Mouse (Mus musculus) neutrophil, adult 5-6 weeks (primary cell): ENCODE results near the gene Tex46. TPM values are rescaled to one million over a fixed set of nuclear protein-coding genes. Genes with fewer than 3 reads are reported as not detected.

ENCODE experiments used
- ATAC-seq: fragments of 151-379, 151-347 bp; 2 replicates; pipeline ENCODE4 v1.8.0; 2017; ENCODE audit warnings: mild to moderate bottlenecking, moderate TSS enrichment; ENCODE audit not compliant: insufficient number of reproducible peaks, poor library complexity, low FRiP score, severe bottlenecking; ENCODE audit errors: extremely low read depth
- total RNA-seq: library from RNA; stranded (forward); fragments of 200-1000 nt; gene quantifications from 2 replicates; pipeline ENCODE4 v1.2.3, GENCODE M21; 2017

Gene Tex46
- total RNA-seq, 1 experiment from 2014 or later = not detected

DNA sequence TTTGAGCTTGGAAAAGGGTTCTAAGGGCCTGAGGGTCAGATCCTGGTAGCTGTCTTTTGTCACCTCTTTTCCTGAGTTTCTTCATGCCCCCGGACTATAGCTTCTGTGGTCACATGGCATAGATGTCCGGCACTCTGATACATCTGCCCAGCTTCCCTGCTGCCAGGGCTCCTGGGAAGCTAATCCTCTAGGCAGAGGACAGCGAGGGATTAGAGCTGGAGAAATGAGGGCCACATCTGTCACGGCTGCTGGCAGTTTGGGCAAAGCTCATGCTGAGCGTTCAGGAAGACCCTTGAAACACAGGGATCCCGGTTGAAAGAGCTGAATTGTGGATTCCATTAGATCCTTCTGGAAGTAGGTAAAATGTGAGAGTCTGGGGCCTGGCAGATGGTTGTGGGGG lies 12.2 kb downstream of the Tex46 start, which contains the start of gene Lactbl1:
Gene Lactbl1 (plus strand): TSS at position 234 of the 400 bp plus-strand sequence.
- ATAC-seq = no peak

DNA sequence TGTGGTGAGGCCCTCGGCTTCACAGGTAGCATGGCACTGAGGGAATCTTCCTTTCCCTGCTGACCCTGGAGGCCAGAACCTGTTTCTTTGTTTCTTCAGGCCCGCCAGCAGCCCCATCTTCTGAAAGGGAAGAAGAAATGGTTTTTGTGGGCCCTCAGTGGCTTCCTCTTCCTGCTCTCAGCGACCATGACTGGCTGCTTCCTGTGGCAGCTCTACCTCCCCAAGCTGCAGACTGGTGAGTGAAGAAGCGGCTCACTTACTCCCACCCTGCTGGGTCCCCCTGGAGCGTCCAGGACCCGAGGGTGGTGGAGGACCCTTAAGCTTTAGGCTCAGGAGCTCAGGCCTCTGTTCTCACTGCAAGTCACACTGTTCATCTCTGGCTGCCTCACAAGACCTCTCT lies 16.4 kb downstream of the Tex46 start:
- peak; percentile 20; the same call in 1 of the 2 replicates for ATAC-seq

DNA sequence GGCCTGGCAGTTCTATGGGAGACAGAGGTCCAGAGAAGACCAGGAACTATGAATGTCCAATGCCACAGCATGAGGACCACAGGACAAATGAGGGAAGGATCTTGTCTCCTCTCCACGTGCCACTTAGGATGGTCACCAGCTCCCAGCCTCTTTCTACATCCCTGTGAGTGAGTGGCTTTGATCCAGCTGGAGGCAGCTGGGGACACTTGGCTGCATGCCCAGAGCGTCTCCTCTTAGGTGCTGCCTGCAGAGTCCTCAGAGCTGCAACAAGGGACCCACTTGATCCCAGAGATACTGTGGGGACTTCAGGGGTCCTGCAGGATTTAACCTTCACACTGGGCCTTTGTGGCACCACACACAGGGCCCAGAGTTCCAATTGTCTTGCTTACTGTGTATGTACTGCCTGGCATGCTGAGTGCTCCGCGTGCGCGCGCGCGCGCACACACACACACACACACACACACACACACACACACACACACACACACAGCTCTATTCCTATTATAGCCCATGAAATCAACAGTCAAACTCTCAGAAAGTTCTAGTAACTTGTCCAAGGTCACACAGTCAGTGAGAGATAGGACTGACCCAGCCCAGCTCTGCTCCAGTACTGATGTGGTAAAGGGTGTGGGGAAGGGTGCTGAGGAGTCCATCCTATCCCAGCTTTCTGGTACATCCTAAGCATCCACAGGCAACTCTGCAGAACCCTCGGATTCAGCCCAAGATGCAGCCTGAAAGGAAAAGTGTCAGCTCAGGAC lies 21.2 kb downstream of the Tex46 start:
- ATAC-seq = no peak

DNA sequence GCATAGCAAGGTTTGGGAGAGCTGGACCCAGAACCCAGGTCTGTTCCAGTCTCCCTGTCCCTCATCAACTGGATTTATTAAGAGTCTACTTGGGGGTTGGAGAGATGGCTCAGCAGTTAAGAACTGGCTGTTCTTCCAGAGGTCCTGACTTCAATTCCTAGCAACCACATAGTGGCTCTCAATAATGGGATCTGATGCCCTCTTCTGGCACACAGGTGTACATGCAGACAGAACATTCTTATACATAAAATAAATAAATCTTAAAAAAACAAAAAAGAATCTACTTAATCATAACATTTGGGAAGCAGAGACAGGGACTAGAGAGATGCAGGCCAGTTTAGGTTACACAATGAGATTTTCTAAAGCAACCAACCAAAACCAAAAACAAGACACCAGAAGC lies 25.8 kb downstream of the Tex46 start:
- no peak for ATAC-seq

DNA sequence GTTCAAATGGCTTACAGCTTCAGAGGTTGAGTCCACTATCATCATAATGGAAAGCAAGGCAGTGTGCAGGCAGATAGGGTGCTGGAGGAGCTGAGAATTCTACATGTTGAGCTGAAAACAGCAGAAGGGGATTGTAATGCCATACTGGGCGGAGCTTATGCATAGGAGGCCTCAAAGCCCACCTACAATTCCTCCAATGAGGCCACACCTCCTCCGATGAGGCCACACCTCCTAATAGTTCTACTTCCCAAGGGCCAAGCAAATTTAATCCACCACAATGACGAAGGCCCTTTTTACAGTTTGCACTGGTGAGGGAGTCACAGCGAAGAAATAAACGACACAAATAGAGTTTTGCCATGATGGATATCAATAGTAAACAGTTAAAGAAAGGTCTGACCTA lies 26.3 kb downstream of the Tex46 start:
- ATAC-seq = no peak

DNA sequence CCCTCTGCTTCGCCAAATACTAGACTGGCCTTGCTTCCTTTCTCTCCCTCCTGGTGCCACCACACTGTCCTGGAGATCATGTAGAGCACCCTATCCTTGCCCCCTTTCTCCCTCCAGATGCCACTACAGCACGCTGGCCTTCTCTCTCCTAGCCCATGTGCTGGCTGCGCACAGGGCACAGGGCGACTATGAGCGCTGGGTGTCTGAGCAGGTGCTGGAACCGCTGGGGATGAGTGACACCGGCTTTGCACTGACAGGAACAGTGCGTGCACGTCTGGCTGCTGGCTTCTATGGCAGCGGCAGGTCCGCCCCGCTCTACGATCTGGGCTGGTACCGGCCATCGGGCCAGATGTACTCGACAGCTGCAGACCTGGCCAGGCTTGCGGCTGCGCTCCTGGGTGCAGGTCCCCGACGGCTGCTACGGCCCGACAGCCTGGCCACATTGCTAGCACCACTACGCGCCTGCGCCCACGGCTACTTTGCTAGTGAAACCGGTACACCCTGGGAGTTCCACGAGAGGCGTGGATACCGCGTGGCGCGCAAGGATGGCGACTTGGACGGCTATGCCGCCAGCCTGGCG lies 26.8 kb downstream of the Tex46 start:
- ATAC-seq = no peak

DNA sequence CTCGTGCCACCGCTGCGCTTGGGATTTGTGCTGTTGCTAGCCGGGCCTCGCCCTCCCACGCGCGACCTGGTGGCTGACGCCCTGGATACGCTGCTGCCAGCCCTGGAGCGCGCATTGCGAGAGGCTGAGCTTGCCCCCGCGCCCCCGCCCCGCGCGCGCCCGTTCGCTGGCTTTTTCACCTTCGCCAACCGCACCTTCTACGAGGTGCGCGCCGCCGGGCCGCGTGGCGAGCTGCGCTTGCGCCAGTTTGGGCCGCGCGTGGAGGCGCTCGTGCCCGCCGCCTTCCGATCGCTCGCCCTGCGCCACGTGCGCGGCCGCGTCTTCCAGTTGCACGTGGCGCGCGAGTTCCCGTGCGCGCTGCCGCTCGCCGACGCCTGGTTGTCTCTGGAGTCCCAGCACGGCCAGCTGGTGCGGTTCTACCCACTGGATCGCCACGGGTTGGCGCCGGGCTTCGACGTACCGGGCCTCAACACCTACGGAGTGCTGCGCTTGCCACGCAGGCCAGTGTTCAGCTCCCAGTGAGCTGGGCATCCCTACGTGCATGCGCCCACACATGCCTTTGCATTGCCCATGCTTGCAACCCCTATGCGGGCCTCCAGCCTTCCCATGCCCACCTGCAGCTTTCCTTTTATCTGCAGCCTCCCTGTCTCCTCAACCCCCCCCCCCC lies 27.5 kb downstream of the Tex46 start:
- ATAC-seq = no peak

DNA sequence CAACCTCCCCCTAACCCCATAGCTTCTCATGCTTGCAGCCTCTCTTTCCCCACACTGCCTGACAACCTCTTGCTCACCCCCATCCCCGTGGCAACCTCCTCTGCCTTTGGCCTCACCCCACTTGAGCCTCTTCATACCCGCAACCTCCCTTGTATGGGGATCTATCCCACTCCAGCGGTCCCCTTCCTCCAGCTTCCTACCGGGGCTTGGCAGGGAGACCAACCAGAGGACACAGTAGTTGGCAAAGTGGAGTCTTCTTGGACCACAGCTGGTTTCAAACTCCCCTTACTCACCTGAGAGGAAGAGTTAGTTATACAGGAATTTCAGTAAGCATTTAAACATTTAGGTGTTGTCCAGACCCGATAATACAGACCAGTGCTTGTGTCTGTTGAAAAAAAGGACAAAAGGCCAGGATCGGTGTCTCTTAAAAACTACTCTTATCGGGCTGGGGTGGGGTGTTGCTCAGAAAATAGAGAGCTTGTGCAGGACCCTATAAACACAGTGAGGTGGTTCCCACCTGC lies 28.1 kb downstream of the Tex46 start:
- ATAC-seq = no peak

DNA sequence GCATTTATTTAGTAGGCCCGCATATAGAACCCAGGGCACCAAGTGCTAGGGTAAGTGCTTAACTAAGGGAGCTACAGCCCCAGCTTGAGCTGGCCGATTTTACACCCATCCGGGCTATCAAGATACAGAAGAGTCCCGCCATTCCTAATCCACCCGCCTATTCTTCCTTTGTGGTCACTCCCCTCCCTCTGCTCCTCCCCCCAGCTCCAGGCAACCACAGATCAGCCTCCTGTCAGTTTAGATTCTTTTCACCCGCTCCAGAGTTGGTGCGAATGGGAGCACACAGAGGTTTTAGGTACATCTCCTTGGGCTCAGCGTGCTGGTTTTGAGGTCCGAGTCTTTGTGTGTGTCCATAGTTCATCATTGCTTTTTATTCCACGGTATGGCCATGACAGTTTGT lies 28.7 kb downstream of the Tex46 start:
- ATAC-seq = no peak

DNA sequence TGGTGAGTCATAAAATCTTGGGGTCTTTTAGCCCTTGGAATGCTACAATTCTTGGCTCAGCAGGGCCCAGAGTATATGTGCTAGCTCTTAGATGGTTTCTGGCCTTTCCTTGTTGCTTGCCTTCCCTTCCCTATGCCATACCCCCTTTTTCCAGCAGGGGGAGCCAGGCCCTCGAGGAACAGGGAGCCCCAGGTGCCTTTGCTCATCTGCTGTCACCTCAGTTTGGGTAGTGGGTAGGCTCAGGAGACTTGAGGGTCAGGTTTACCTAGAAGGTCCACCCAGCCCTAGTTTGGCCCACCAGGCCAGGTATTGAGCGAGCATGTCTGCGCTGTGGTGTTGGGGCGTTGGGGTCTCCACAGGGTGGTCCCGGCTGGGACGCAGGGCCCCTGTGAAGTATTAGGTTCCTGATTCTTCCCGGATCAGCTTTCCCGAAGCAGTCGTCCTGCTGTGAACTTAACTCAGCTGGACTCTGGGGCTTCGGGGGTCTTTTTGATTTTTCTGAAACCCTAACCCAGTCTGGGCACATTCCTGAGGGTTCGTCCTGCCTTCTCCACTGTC lies 38.8 kb downstream of the Tex46 start:
- ATAC-seq = 0 out of 2 replicates have a peak, but pooled peaks have one; percentile 27

DNA sequence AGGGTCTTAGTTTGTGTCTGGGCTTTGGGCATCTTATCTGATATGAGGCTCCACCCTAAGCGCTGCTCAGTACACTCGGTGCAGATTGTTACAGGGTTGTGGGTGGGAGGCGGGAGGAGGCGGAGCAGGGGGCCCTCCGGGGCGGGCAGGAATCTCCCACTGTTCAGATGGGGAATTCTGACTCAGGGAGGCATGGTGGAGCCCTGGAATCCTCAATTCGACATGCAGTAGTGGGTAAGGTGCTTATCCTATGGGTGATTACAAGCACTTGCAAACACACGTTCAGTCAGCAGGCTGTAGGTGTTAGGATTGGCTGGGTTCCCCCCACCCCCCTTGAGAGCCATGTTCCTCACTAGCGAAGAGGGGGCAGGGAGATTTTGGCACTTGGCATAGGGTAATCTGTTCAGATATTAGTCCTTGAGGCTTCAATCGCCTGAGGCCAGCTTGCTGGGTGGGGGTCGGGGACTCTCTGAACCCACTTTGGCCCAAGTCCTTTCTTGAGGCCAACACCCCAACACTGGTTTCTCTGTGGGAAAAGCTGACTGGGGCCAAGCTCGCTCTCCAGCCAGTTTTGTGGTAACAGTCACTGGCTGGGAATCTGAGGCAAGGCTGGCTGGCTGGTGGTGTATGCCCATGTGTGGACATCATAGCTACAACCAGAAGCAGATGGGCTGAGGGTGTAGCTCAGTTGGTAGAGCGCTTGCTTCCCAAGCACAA lies 39.4 kb downstream of the Tex46 start:
- ATAC-seq = no peak

DNA sequence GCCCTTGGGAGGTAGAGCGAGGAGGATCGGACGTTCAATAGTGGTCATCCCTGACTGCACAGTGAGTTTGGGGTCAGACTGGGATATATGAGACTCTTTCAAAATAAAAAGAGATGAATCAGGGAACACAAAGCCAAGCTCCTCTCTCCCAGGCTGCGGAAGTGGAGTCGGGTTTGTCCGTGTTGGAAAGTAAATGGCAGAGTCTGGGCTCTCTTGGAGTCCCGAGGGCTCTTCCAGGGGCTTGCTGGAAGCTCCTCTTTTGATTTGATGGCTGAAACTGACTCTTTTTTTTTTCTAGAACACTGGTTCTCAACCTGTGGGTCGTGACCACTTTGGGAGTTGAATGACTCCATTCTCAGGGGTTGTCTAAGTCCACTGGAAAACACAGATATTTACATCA lies 40.0 kb downstream of the Tex46 start:
- ATAC-seq = no peak

DNA sequence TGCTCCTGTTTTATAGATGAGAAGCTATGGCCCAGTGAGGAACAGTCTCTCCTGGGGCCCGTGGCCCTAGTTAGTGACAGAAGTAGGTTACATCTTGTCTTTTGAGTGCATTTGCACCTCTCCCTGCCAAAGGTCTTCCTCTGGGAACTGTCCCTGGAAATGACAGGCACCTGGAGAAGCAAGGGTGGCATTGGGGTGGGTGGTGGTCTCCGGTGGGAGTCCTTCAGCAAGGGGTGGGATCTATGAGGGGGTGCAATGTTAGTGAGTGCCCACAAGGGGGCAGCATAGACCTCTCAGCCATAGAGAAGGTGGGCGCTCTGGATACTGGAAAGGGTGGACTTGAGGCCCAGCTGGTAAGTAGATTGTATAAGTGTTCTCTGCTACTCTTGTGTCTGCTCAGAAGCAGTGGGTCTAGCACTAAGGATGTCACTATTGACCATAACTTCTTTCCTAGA lies 41.1 kb downstream of the Tex46 start:
- ATAC-seq = no peak; the same call in 1 of the 2 replicates

DNA sequence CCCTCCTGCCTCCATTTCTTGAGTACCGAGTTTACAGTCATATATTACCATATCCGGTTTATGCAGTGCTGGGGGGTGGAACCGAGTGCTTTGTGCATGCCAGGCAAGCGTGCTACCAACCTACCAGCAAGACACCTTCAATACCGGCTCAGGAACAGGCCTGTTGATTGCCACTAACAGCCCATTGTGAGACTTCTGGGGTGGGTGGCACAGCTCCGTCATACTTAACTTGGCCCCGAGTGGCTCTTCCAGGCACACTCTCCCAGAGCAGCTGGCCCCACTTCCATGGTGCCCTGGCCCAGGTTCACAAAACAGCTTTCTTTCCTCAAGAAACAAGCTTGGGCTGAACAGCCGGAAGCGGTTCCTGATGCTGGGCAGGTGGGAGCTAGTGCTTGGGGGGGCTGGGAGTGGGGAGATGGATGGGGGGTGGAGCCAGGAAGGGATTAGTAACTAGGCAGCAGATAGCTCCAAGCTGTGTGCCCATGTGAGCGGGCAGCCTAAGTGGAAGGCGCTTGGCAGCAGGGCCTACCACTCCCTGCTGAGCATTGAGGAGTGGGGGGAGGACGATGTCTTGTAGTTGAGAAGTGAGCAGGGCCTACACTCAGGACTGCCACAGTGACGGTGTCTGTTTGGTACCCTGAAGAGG lies 41.8 kb downstream of the Tex46 start:
- ATAC-seq = no peak

DNA sequence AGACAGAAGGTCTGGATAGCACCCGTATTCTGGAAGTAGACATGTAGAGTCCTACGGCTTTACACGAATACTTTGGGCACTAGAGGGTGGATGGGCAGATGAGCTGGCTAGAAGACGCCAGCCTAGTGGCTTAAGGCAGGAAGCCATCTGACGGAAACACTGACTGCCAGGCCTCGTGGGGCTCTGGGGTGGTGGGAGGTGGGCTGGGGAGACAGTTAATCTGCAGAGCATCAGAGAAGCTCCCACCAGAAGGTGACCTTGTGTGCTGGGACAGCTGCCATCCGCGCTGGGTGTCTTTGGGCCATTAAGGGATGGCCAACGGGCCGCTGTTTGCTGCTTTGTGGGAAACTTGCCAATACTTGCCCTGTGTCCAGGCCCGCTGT lies 42.3 kb downstream of the Tex46 start:
- no peak for ATAC-seq

DNA sequence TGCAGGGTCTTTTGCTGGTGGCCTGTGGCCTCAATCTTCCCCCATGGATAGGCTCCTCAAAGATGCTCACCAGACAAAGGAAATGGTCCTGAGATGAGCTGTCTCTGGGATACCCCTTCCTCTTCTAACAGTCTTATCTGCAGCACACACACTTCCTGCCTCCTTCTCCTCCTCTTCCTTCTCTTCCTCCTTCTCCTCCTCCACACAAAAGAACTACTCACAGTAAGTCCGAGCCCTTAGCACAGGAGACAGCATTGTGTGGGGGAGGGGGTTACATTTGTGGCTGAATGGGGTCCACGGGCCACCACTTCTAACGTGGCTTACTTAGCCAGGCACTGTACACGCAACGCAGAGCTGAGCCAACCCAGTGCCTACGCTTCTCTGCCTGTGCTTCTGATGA lies 42.8 kb downstream of the Tex46 start:
- no peak for ATAC-seq

DNA sequence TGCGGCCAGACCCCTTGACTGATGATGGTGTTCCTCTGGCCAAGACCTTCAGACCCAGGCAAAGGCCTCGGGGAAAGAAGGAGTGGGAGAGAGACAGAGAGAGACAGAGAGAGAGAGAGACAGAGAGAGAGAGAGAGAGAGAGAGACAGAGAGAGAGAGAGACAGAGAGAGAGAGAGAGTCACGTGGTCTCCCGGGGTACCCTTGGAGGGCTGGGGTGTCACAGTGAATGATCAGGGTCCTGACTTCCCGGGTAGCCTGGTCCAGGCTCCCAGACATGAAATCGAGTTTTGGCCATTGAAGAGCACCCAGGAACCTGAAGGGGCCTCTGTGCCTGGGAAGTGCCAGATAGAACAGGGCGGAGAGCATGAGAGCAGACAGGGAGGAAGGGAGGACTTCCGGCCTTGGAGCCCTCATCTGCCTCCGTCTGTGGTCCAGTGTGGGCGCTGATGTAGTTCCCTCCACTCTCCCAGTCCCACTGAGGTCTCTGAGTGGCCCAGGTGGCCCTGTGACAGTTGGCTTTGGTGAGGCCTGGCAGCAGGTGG lies 43.5 kb downstream of the Tex46 start:
- ATAC-seq = no peak

DNA sequence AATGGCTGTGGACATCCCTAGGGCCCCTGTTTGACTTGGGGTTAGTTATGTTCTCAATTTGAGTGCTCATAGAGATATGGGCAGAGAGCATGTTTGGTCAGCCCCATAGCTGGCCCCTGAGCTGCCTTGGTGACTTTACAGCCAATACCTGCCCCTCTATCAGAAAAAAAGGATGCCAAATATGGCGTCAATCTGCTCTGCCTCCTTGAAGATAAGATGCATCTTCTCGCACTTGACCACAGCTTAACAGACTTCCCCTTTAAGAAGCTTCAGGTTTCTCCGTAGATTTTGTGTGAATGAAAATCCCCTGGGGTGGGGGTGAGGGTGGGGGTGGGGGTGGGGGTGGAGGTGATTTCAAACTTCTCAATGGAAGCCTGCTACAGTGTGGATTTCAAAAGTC lies 47.7 kb downstream of the Tex46 start:
- no peak for ATAC-seq
